Mouse (Mus musculus) A20 (cell line): ENCODE results near the gene Man2a2.

Source experiments
- DNase-seq: peaks from one replicate; pipeline ENCODE4 v3.0.0-alpha.2; 2011; ENCODE audit warnings: low read depth, low spot score

Gene Man2a2

DNA sequence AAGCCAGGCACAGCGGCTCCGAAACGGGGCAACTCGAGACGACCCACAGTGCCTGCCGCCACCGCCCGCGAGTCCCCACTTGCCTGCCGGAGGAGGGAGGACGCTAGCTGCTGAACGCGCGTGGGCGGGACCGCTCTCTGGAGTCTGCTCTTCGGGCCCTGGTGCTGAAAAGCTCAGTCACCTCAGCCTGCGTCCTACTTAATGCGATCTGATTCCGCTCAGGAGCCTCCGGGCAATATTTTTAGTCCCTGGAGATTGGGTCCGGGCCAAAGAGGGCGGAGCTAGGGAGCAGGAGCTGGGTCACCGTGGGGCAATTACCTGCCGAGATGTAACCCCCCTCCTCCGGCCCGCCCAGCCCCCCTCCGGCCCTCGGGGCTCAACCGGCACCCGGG, 530 bp downstream of the Man2a2 start:
- peak; percentile 81 for DNase-seq

DNA sequence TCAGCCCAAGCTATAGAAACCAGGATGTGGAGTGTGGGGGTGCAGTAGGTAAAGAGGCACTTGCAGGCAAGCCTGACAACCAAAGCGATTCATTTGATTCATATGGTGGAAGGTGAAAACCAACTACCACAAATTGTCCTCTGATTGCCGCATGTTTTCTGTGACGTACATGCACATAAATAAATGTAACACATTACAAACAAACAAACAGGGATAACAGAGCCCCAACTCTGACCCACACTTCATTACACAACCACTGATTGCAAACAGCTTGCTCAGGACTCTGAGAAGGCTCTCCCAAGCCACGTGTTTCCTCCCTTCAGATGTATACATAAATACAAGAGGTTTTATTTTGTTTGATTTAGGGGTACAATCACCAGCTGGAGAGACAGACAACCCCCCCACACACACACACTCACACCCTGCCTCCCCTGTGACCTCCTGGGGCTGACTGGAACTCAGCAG, 1.2 kb downstream of the Man2a2 start:
- peak; percentile 53 for DNase-seq

DNA sequence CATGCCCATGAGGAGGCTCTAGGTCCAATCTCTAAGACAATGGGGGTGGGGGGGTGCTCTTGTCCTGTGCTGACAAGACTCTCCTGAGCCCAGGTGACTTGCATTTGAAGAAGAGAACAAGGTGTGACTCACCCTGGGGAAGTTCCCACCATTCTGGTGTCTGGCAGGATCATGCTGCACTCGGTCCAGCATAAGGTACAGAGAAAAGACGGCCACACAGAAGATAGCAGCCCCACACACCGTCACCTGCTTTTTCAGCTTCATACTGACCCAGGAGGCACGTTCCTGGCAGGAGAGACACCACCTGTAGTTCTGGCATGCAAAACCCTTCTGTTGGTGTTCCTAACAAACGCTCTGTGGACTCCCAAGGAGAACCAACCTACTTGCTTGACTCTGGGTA, 1.7 kb downstream of the Man2a2 start:
- DNase-seq, result no peak

DNA sequence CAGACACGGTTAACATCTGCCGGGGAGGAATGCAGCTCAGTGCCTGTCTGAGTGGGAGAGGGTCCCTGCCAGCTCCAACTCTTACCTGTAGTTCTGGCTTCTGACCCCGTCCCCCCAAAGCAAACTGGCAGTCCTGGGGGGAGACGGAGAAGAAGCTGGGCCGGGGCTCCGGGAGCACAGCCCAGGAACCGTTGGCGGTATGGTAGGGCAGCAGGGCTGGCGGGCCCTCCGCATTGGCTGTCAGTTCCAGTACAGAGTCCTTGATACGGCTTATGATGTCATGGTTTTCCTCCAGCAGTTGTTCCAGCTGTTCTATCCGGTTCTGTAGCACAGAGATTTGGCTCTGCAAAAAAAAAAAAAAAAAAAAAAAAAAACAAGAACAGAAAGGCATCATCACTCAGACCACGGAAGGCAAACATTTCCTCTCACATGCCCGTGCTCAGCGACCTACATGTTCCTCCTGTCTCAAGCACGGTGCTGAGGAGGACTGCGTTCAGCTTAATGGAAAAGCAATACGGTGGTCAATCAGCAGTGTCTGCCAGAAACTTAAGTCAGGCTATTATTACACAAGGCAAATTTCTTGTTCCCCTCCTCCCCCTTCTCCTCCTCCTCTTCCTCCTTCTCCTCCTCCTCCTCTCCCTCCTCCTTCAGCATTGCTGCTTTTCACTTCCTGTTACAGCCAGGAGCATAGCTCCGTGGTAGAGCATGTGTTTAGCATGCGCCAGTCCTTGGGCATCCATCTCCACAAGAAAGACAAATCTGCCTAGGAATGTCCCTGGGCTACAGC, 2.3 kb downstream of the Man2a2 start:
- peak; percentile 64 for DNase-seq

DNA sequence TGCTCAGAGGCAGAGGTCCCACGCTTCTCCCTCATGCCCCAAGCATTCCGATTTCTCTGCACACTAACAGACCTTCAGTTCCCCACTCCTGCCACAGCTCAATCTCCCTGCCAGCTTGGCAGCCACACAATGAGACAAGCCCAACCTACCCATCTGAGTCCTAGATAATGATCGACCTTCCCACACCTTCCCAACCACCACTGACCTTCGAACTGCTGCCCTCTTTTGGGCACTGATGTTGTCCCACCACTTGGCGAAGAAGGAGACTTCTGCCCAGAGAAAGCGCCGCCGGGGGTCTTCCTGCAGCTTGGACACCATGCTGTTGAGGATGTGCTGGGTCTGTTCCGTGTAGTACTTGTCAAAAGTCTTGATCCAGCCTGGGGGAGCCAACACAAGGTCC, 3.2 kb downstream of the Man2a2 start:
- DNase-seq, result no peak

DNA sequence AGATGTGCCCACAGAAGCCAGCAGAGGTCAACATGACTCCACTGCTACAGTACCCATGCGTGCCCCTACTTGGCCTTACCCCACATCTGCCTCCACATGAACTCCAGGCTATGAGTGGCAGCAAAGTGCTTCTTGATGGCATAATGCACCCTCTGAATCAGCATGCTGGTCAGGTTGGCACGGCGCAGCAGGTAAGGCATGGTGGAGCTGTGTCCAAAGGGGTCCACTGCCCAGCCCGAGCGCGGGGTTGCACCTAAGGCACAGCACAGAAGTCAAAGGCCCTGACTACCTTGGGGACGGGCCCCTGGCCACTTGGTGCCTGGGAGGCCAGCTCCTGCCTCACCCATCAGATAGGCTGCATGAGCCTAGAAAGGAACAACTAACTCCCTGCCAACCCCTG, 3.9 kb downstream of the Man2a2 start:
- DNase-seq, result no peak

DNA sequence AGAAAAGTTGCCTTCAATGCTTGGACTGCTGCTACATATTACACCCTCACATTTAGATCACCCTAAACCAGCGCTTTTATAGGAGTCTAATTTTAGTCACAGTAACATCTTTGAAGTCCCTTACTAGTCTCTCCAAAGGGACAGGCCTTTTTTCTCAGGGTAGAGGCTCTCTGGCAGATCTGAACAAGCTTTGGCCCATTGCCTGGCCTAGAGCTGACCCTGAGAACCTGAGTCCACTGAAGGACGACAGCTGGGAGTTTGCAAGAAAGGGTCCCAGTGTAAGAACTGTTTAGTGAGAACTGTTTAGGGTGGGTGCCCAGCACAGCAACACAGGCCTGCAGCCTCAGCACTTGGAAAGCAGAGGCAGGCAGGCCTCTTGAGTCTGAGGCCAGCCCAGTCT, 5.4 kb downstream of the Man2a2 start:
- DNase-seq, result no peak

DNA sequence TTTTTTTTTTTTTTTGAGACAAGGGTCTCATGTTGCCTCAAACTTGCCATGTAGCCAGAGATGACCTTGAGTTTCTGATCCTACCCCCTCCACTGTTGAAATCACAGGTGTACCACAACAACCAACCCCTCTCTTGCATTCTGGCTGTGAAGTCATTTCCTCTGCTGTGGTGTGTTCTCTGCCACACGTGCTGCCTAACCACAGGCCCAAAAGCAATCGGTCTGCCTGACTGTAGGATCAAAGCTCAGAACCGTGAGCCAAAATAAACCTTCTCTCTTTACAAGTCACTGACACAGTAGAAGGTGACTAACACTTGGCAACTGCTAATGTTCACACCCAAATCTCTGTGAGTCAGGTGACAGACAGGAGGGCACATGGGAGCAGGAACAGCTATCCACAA, 10.7 kb downstream of the Man2a2 start:
- no peak for DNase-seq

DNA sequence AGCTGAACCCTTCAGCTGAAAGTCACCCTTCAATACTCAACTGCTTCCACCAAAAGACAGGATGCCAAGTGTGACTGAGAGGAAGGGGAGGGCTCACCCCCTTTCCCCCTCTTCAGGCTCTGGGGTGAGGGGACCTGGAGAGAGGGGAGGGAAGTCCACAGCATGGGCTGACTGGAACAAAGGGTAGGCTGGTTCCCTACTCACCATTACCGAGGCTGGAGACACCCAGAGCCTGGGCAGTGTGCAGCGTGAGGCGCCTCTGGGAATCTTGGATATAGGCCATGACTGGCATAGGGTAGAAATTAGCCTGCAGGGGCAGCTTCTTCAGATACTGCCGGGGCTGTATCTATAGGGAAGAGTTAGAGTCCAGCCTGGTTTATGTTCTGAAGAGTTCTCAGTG, 13.1 kb downstream of the Man2a2 start:
- no peak for DNase-seq

DNA sequence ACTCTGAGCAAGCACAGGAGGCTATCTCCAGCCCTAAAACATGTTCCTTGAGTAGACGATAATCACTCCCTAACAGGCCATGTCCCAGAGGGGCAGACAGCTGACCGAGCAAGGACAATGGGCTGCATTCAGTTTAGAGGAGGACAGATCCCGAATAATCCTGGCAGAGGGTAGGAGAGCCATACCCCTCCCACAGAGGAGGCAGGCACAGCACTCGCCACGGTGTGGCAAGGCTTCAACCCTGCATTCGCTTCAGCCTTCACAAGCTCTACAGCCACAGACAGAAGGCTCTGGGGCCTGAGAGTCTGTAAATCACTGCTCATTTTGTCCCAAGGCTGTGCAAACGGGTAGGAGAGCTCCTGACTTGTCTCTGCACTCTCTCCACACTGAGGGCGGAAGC, 14.0 kb downstream of the Man2a2 start:
- no peak for DNase-seq

DNA sequence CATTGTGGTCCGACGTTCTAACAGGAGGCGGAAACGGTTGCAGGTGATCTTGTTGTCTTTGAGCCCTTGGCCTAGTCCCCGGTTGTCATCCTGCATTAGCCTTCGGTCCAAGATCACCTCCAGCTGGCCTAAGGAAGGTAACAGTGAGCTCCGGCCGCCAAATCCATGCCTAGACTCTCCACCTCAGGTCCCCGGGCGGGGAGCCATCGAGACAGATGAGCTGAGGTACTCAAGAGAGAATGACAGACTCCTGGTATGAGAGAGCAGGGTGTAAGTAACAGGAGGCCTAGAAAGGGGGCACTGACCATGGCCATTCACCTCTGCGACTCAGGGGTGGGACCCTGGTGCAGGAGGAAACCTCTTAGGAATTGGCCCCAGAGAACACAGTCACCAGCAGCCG, 14.8 kb downstream of the Man2a2 start:
- DNase-seq, result no peak

DNA sequence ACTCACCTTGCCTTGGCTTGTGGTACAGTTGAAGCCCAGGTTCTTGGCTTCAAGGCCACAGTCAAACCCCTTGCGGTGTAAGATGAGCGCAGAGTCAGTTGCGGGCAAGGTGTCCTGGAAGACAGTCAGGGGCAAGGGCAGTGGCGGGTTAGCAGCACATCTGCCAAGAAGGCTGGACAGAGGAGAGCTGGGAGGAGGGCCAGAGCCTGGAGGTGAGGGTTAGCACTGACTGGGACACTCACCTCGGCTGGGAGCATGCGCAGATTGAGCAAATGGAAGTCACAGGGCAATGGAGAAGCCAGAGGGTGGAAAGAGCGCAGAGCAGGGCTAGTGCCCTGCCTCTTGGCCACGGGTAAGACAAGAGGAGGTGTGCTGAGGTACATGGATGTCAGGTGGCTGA, 18.3 kb downstream of the Man2a2 start:
- no peak for DNase-seq

DNA sequence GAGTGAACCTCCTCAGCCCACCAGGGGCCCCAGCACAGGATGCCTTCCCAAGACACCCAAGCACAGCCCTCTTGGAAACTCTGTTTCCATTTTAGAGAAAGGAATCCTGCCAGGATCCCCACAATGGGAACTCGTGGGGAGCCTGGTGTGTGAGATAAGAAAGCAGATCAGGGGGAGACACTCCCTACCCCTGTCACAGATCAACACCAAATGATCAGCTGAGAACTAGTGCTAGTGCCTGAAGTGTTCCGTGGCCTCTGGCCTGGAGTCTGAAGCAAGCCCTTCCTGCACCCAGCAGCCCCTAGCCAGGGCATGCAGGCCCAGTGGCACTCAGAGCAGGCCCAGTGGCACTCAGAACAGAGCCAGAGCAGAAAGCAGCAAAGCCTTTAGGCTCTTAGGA, 20.4 kb downstream of the Man2a2 start:
- DNase-seq, result no peak

DNA sequence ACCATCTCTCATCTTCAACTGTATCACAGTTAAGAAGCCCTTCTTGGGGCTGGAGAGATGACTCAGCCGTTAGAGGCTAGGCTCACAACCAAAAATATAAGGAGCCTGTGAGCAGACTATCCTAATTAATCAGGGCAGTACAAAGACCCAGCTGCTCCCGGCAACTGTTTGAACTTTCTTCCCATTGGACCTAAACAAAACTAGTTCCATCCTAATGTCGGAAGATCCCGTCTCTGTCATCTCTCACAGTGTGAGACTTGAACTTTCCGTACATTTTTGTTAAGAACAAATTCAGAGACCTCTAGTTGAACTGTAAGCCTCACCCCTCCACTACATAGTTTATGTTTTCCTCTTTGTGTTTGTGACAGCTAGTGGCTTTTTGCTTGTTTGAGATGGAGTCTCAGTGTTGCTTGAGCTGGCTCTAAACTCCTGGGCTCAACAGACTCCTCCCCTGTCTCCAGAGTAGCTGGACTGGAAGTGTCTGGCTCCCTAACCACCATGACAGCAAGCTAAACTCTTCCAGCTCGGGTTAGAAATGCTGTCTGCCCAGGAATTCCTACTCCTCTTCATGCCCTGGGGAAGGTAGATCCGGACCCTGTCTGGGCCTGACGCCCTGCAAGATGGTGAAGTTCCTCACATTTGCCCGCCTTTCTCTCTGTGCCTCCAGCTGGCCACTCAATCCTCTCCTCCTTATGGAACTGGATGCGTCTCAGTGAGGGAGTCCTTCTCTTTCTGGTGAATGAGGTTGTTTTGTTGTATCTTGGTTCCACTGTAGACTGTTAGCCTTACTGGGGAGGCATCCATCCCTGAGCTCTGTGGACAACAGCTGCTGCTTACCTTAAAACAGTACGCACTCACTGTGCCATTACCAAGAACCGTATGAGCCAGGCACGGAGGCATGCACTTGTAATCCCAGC, 23.2 kb downstream of the Man2a2 start:
- no peak for DNase-seq

DNA sequence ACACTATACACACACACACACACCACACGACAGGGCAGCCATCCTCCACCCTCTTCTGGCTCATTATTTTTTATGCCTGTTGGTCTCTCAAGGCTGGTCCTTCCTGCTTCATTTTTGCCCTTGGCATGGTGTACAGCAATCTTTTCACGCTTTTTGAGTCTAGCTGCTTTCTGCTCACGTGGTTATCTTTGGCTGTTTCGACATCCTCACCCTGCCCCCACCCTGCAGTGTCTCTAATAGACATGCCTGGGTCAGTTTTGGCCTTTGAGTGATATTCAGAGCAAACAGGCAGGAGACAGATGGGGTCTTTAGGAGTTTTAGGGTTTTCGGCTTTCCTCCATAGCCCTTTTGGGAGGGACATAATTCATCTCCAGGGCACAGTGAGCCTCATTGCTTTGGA, 24.3 kb downstream of the Man2a2 start:
- no peak for DNase-seq

DNA sequence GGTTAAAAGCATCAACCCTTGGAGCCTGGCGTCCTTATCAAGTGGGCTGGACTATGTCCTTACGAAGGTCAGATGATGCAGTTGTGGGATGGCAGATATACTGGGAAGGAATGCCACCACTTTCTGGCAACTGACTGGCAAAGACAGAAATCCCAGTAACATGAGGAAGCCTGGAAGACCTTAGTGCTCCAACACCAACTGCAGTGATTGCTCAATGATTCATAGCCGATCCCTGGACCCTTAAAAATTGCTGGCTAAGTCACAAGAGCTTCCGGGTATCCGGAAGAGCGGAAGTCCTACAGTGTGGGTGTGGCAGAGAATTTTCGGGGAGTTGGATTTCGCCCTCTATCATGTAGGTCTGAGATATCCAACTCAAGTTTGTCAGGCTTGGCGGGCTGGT, 25.0 kb downstream of the Man2a2 start:
- DNase-seq, result no peak

DNA sequence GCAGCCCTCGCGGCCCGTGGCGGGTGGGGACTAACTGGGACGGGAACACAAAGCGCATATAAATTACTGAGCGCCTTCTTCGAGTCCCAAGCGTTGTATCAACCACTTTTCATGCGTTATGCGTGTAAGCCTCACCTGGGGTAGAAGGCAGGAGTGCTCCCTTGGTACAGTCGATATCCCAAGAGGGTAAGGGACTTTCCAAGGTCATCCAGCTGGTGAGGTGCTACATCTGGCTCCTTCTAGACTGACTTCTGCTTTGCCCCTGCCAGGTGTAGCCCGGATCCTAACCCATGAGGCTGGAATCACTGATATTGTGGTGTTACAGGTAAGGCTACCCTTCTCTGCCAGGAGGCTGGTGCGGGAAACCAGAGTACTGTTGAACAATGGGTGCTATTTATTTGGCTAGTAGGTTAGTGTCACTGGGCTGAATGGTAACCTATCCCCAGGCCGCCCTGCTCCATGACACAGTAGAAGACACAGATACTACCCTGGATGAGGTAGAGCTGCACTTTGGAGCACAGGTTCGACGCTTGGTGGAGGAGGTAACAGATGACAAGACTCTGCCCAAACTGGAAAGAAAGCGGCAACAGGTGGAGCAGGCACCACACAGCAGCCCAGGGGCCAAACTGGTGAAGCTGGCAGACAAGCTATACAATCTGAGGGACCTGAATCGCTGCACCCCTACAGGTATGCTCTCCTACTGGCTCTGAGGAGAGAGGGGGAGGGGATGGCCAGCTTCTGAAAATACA, 27.7 kb downstream of the Man2a2 start:
- DNase-seq, result no peak

DNA sequence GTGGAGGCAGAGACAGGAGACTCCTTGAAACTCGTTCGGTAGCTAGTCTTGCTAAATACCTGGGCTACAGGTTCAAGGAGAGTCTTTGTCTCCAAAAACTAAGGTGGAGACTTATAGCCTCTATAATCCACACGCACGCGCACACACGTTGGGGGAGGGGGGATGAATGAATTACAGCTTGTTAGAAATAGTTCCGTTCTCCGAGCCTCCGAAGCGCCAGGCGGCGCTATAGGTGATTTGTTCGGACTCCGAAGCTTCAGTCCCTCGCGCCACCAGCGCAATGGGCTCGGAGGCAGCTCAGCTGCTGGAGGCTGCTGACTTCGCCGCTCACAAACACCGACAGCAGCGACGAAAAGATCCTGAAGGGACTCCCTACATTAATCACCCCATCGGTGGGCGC, 28.3 kb downstream of the Man2a2 start, which contains the start of gene Hddc3:
Gene Hddc3 (plus strand): TSS at position 247 of the 400 bp plus-strand sequence.
- peak; percentile 97 for DNase-seq

DNA sequence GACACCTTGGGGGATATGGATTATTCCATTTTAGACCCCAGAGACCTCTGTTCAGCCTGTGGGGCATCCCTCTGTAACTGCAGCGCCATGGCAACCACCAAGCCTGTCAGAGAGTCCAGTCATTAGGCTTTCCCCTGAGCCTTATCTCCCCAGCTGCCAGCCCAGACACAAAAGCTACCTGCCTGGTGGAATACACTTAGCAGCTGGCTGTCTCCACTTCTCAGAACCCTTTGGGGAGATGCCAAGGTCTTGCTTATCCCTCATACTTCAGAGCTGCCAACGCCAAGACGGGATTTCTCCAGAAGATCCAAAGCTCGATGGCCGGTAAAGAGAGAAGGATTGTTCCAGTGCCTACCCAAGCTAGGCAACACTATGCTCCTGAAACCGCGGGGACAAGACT, 29.4 kb downstream of the Man2a2 start:
- DNase-seq, result no peak

DNA sequence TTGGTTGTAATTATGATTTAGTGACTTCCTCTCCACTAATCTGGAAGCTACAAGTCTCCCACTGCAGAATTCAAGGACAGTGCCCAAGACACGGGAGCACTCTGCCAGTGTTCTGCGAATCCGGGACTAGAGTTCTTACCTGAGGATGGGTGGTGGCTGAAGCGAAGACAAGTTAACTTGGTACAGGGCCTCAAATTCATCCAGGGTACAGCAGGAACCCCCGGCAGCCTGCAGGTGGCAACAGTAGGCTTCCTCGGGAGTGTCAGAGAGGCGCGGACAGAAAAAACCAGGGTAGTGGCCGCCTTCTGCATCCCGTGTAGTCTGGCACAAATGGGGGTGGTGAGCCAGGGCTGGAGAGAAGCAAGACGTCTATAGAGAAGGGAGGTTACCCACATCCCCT, 30.4 kb downstream of the Man2a2 start, which contains the start of gene Unc45a:
Gene Unc45a (minus strand): TSS at position 213 of the 400 bp plus-strand sequence.
- DNase-seq, result peak; percentile 90

DNA sequence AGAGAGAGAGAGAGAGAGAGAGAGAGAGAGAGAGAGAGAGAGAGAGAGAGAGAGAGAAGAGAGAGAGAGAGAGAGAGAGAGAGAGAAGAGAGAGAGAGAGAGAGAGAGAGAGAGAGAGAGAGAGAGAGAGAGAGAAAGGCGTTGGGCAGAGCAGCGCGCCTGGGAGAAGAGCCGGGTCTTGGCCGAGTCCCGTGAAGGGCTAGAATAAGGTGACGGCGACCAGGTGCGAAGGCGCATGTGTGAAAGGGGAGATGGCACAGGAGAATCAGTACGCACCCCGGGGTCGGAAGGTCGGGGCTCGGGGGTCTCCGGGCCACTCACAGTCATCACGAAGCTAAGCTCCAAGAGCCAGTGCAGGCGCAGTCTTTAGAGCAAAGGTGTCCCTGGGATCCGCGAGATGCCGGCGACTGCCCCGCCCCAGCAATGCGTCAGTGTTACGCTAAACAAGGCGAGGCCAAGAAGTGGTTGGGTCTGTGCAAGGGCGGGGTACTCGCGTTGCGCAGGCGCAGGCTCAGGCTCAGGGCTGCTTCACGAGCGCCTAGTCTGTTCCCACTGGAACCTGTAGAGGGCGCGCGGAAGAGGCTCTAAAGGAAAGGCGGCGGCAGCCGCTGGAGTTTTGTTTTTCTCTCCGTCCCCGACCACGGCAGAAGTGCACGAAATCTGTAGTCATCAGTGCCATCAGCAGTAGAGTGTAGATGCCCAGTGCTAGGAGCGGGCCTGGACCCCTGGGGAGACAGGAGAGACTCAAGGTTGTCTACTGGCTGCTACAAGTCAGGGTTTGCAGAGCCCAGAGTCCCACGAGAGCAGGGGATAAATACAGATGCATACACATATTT, 31.2 kb downstream of the Man2a2 start:
- DNase-seq, result peak; percentile 99
